Mouse (Mus musculus): ENCODE measurements around the gene Iffo1. TPM values are rescaled to one million over a fixed set of nuclear protein-coding genes. Genes with fewer than 3 reads are reported as not detected.
"Not testable (repeated sequence)": the region's sequence is repeated elsewhere in the genome, so short reads cannot be mapped to it uniquely, and the experiment has no call there.

The Iffo1 gene
- total RNA-seq, 2 experiments from 2014 or later, result 38.7 to 40.2 TPM

GRCm38 (mm10) chr6:125156903-125157614 lies 12.0 kb downstream of the Iffo1 start:
- intact Hi-C loops (cut with DNase I), result no loop called here
- no peak for DNase-seq (ENCODE audit: extremely low spot score in 1 of 2, low spot score in 2 of 2)

- no peak for DNase-seq (ENCODE audit: extremely low spot score in 1 of 2, low spot score in 2 of 2)
- intact Hi-C loops (cut with DNase I), result no loop called here
These were observed 14.0 kb downstream of the Iffo1 start for GRCm38 (mm10) chr6:125158944-125159492.

GRCm38 (mm10) chr6:125159773-125160557 lies 14.9 kb downstream of the Iffo1 start:
- intact Hi-C loops (cut with DNase I), result loop anchor here (5.0 kb wide), 1 partner anchor 112 kb away; no protein-coding TSS in a partner anchor
- DNase-seq (ENCODE audit: extremely low spot score in 1 of 2, low spot score in 2 of 2), result no peak

GRCm38 (mm10) chr6:125160558-125160853 lies 15.5 kb downstream of the Iffo1 start:
- intact Hi-C loops (cut with DNase I), result loop anchor here (5.0 kb wide), 1 partner anchor 112 kb away; no protein-coding TSS in a partner anchor
- DNase-seq (ENCODE audit: extremely low spot score in 1 of 2, low spot score in 2 of 2), result no peak

- intact Hi-C loops (cut with DNase I), result loop anchor here (5.0 kb wide), 1 partner anchor 111 kb away; no protein-coding TSS in a partner anchor
These were observed 16.1 kb downstream of the Iffo1 start for GRCm38 (mm10) chr6:125160854-125161760.

GRCm38 (mm10) chr6:125161971-125162370 lies 16.9 kb downstream of the Iffo1 start:
- peak in 1 of 2 experiments; percentile 76 for DNase-seq (ENCODE audit: extremely low spot score in 1 of 2, low spot score in 2 of 2)
- intact Hi-C loops (cut with DNase I), result loop anchor here (5.0 kb wide), 1 partner anchor 110 kb away; no protein-coding TSS in a partner anchor

More at GRCm38 (mm10) chr6:125160854-125161760, 16.1 kb downstream of the Iffo1 start:
- peak in 1 of 2 experiments; percentile 87 for DNase-seq (ENCODE audit: extremely low spot score in 1 of 2, low spot score in 2 of 2)

- intact Hi-C loops (cut with DNase I), result loop anchor here (5.0 kb wide), 1 partner anchor 110 kb away; no protein-coding TSS in a partner anchor
- not testable (repeated sequence) for DNase-seq (ENCODE audit: extremely low spot score in 1 of 2, low spot score in 2 of 2)
These were observed 17.7 kb downstream of the Iffo1 start for GRCm38 (mm10) chr6:125162615-125163305.

GRCm38 (mm10) chr6:125163801-125164657 lies 19.0 kb downstream of the Iffo1 start:
- DNase-seq (ENCODE audit: extremely low spot score in 1 of 2, low spot score in 2 of 2), result peak in 1 of 2 experiments; percentile 66
- intact Hi-C loops (cut with DNase I), result loop anchor here (5.0 kb wide), 1 partner anchor 108 kb away; no protein-coding TSS in a partner anchor

- intact Hi-C loops (cut with DNase I), result loop anchor here (5.0 kb wide), 1 partner anchor 108 kb away; no protein-coding TSS in a partner anchor
- DNase-seq (ENCODE audit: extremely low spot score in 1 of 2, low spot score in 2 of 2), result peak in 1 of 2 experiments; percentile 79
These were observed 19.8 kb downstream of the Iffo1 start for GRCm38 (mm10) chr6:125164672-125165327.

- peak; percentile 98 for DNase-seq (ENCODE audit: extremely low spot score in 1 of 2, low spot score in 2 of 2)
- intact Hi-C loops (cut with DNase I), result no loop called here
These were observed 20.4 kb downstream of the Iffo1 start for GRCm38 (mm10) chr6:125165328-125165891.

GRCm38 (mm10) chr6:125166051-125166751 lies 21.2 kb downstream of the Iffo1 start, which contains the start of gene Gapdh:
Gene Gapdh, minus strand, starts transcription at chr6:125166467.
- intact Hi-C loops (cut with DNase I), result loop anchor here (2.0 kb wide), 1 partner anchor 25 kb away; the partner anchor contains the start of genes Mrpl51 and Ncapd2
- peak in 1 of 2 experiments; percentile 85 for DNase-seq (ENCODE audit: extremely low spot score in 1 of 2, low spot score in 2 of 2)

GRCm38 (mm10) chr6:125166861-125167650 lies 22.0 kb downstream of the Iffo1 start:
- intact Hi-C loops (cut with DNase I), result loop anchor here (2.0 kb wide), 1 partner anchor 24 kb away; the partner anchor contains the start of genes Mrpl51 and Ncapd2
- peak in 1 of 2 experiments; percentile 58 for DNase-seq (ENCODE audit: extremely low spot score in 1 of 2, low spot score in 2 of 2)

GRCm38 (mm10) chr6:125168086-125168485 lies 23.0 kb downstream of the Iffo1 start:
- DNase-seq (ENCODE audit: extremely low spot score in 1 of 2, low spot score in 2 of 2), result no peak
- intact Hi-C loops (cut with DNase I), result no loop called here

- intact Hi-C loops (cut with DNase I), result no loop called here
- no peak for DNase-seq (ENCODE audit: extremely low spot score in 1 of 2, low spot score in 2 of 2)
These were observed 25.2 kb downstream of the Iffo1 start for GRCm38 (mm10) chr6:125170194-125170593.
